Comparison of ENCODE assay signal across 8 mouse cellular contexts in genomic region chr15:89499784-89500220, GRCm38 (mm10). TPM values are rescaled to one million over a fixed set of nuclear protein-coding genes. Genes with fewer than 3 reads are reported as not detected.
DNase-seq lines count a peak whose midpoint lies in the region; ATAC-seq lines count a peak whose summit lies in the region.

No protein-coding gene starts in this region.

- H3K36me3 ChIP-seq in kidney, embryonic 15.5 days: no peaks in the 10 kb centered on the region
- no peaks in the 10 kb centered on the region; the same call in 1 of the 2 replicates for H3K36me3 ChIP-seq in stomach, embryonic 14.5 days (ENCODE audit: control insufficient read depth, insufficient read depth, low read length)

- peak overlapping the region; percentile 69 for H3K9ac ChIP-seq in kidney, embryonic 15.5 days
- H3K9ac ChIP-seq in stomach, embryonic 14.5 days (replicated peaks; ENCODE audit: low read depth, low read length): peak overlapping the region; percentile 77

- H3K9me3 ChIP-seq in kidney, embryonic 15.5 days (replicated peaks): no peaks in the 10 kb centered on the region
- H3K9me3 ChIP-seq in stomach, embryonic 14.5 days (ENCODE audit: control insufficient read depth, low read depth, low read length): no peaks in the 10 kb centered on the region

- intact Hi-C loops in left cerebral cortex, postnatal 10 days (cut with DNase I): no loop called here

- peak overlapping the region; percentile 92 for H3K4me2 ChIP-seq in kidney, embryonic 15.5 days
- H3K4me2 ChIP-seq in stomach, embryonic 14.5 days (replicated peaks; ENCODE audit: low read depth, low read length): peak overlapping the region; percentile 90

- H3K27me3 ChIP-seq in kidney, embryonic 15.5 days: peaks cover 43% of the 10 kb centered on the region
- H3K27me3 ChIP-seq in stomach, embryonic 14.5 days (ENCODE audit: control insufficient read depth, insufficient read depth, low read length): no peaks in the 10 kb centered on the region

- peak; percentile 46 to 85 for DNase-seq in left cerebral cortex, postnatal 10 days (ENCODE audit: extremely low spot score in 1 of 2, low spot score in 2 of 2)
- DNase-seq in left cerebral cortex, adult 9 months (ENCODE audit: low spot score in 2 of 2): no peak
- DNase-seq in cerebellum, adult 9-11 months: peak; percentile 66
- DNase-seq in lung, postnatal 10 days: peak; percentile 55

- WGBS in kidney, embryonic 15.5 days: under 1% methylated on average over 47 of the region's 60 CpGs
- under 1% methylated on average over 49 of the region's 60 CpGs for WGBS in stomach, embryonic 14.5 days

- peak; percentile 3; the same call in 1 of the 2 replicates for ATAC-seq in frontal cortex, adult (ENCODE audit: low TSS enrichment)
- ATAC-seq in kidney, embryonic 15.5 days (replicated peaks; ENCODE audit: low FRiP score): peak; percentile 81
- ATAC-seq in stomach, embryonic 14.5 days (ENCODE audit: insufficient number of reproducible peaks, insufficient read depth, low FRiP score, low read depth): peak; percentile 71
- ATAC-seq in megakaryocyte-erythroid progenitor cell, adult 5-6 weeks (replicated peaks; ENCODE audit: low FRiP score, low TSS enrichment, poor library complexity, severe bottlenecking): no peak

- H3K4me1 ChIP-seq in kidney, embryonic 15.5 days: peaks cover 31% of the 10 kb centered on the region
- H3K4me1 ChIP-seq in stomach, embryonic 14.5 days (ENCODE audit: control insufficient read depth, insufficient read depth, low read length): peaks cover 10% of the 10 kb centered on the region; the same call in 1 of the 2 replicates

- H3K4me3 ChIP-seq in kidney, embryonic 15.5 days (replicated peaks): peak overlapping the region; percentile 62
- peak overlapping the region; percentile 70 for H3K4me3 ChIP-seq in stomach, embryonic 14.5 days (ENCODE audit: low read depth, low read length)

- 0 out of 2 replicates have a peak overlapping the region, but pooled peaks have one; percentile 18 for H3K27ac ChIP-seq in kidney, embryonic 15.5 days
- H3K27ac ChIP-seq in stomach, embryonic 14.5 days (ENCODE audit: low read length): no peak overlapping the region

RNA-seq across cellular contexts. Expression of gene Shank3, which starts 0.4 kb away (rescaled TPM):
- total RNA-seq in left cerebral cortex, postnatal 10 days (2021): 100 to 1,000 TPM; 196 to 197 TPM
- polyA plus RNA-seq in kidney, embryonic 15.5 days (2015; fragmentation: Nextera tagmentation; extraction: Ambion mirVana): 1.8 and 2.2 TPM in 2 replicates
- 2.4 and 2.8 TPM in 2 replicates for polyA plus RNA-seq in stomach, embryonic 14.5 days (2014; fragmentation: Nextera tagmentation; extraction: Ambion mirVana)
- total RNA-seq in megakaryocyte-erythroid progenitor cell, adult 5-6 weeks (2014; fragmentation: Nextera tagmentation): 77.1 and 87.3 TPM in 2 replicates
- 11.8 and 48.9 TPM in 2 replicates for total RNA-seq in megakaryocyte-erythroid progenitor cell, adult 5-6 weeks (2017)

RNA-seq across cellular contexts. Expression of gene Arsa, which starts 22.6 kb away (rescaled TPM):
- 10 to 100 TPM; 33.1 to 33.4 TPM for total RNA-seq in left cerebral cortex, postnatal 10 days (2021)
- polyA plus RNA-seq in kidney, embryonic 15.5 days (2015; fragmentation: Nextera tagmentation; extraction: Ambion mirVana): 14.4 and 18.7 TPM in 2 replicates
- 14.8 and 16.7 TPM in 2 replicates for polyA plus RNA-seq in stomach, embryonic 14.5 days (2014; fragmentation: Nextera tagmentation; extraction: Ambion mirVana)
- 10.7 and 18.3 TPM in 2 replicates for total RNA-seq in megakaryocyte-erythroid progenitor cell, adult 5-6 weeks (2014; fragmentation: Nextera tagmentation)
- 7.1 and 17.4 TPM in 2 replicates for total RNA-seq in megakaryocyte-erythroid progenitor cell, adult 5-6 weeks (2017)

RNA-seq across cellular contexts. Expression of gene Mapk8ip2, which starts 46.1 kb away (rescaled TPM):
- total RNA-seq in left cerebral cortex, postnatal 10 days (2021): 100 to 1,000 TPM; 189 to 195 TPM
- polyA plus RNA-seq in kidney, embryonic 15.5 days (2015; fragmentation: Nextera tagmentation; extraction: Ambion mirVana): 0.77 and 1.7 TPM in 2 replicates
- polyA plus RNA-seq in stomach, embryonic 14.5 days (2014; fragmentation: Nextera tagmentation; extraction: Ambion mirVana): 3.1 and 4.0 TPM in 2 replicates
- not detected in 2 replicates for total RNA-seq in megakaryocyte-erythroid progenitor cell, adult 5-6 weeks (2014; fragmentation: Nextera tagmentation)
- not detected in 2 replicates for total RNA-seq in megakaryocyte-erythroid progenitor cell, adult 5-6 weeks (2017)

Comparison
In these comparisons a context has a peak if more than half of its experiments do, and no peak if none do; other contexts are left out.
1. DNase-seq: peak in left cerebral cortex, postnatal 10 days (2 of 2), cerebellum, adult 9-11 months (single experiment) and lung, postnatal 10 days (single experiment); none in left cerebral cortex, adult 9 months (0 of 2).
2. RNA of gene Mapk8ip2, which starts 46.1 kb away (total RNA-seq): 189 to 195 TPM in left cerebral cortex, postnatal 10 days; not detected in megakaryocyte-erythroid progenitor cell, adult 5-6 weeks; every median in the first group is over 100 times any median in the second.